ENCODE assay signal across 10 mouse cellular contexts in genomic region chr10:84909021-84909801, GRCm38 (mm10). TPM values are rescaled to one million over a fixed set of nuclear protein-coding genes. Genes with fewer than 3 reads are reported as not detected.
DNase-seq lines count a peak whose midpoint lies in the region; ATAC-seq and TF ChIP-seq lines count a peak whose summit lies in the region.
"Had no signal": no experiment of that assay in that cellular context is flagged by ENCODE, and none has a peak within 500 bp of the region (broad histone marks: within the 10 kb centered on the region; RNA-seq: fewer than 3 reads in every experiment).

No protein-coding gene starts in this region.

- H3K27me3 ChIP-seq in forebrain, embryonic 14.5 days (replicated peaks; ENCODE audit: control insufficient read depth, insufficient read depth, low read length): no peaks in the 10 kb centered on the region
- peaks cover 32% of the 10 kb centered on the region for H3K27me3 ChIP-seq in forebrain, embryonic 13.5 days
- no peaks in the 10 kb centered on the region for H3K27me3 ChIP-seq in stomach, embryonic 14.5 days (ENCODE audit: control insufficient read depth, insufficient read depth, low read length)
- no peaks in the 10 kb centered on the region for H3K27me3 ChIP-seq in stomach, postnatal 0 days (ENCODE audit: control insufficient read depth, insufficient read depth, low read length)
- no peaks in the 10 kb centered on the region for H3K27me3 ChIP-seq in hindbrain, embryonic 16.5 days (replicated peaks; ENCODE audit: control insufficient read depth, insufficient read depth, low read length)

- peaks cover 6% of the 10 kb centered on the region; the same call in 1 of the 2 replicates for H3K36me3 ChIP-seq in forebrain, embryonic 14.5 days (ENCODE audit: control insufficient read depth, insufficient read depth, low read length)
- peaks cover 8% of the 10 kb centered on the region; the same call in 1 of the 2 replicates for H3K36me3 ChIP-seq in forebrain, embryonic 13.5 days (ENCODE audit: poor library complexity, severe bottlenecking)
- H3K36me3 ChIP-seq in stomach, embryonic 14.5 days (ENCODE audit: control insufficient read depth, insufficient read depth, low read length): no peaks in the 10 kb centered on the region
- no peaks in the 10 kb centered on the region for H3K36me3 ChIP-seq in stomach, postnatal 0 days (ENCODE audit: control insufficient read depth, insufficient read depth, low read length)
- H3K36me3 ChIP-seq in hindbrain, embryonic 16.5 days (ENCODE audit: control insufficient read depth, insufficient read depth, low read length): no peaks in the 10 kb centered on the region

- H3K9ac ChIP-seq in forebrain, embryonic 14.5 days (ENCODE audit: low read length): no peak overlapping the region
- no peak overlapping the region for H3K9ac ChIP-seq in forebrain, embryonic 13.5 days
- no peak overlapping the region for H3K9ac ChIP-seq in stomach, embryonic 14.5 days (replicated peaks; ENCODE audit: low read depth, low read length)
- no peak overlapping the region for H3K9ac ChIP-seq in stomach, postnatal 0 days (ENCODE audit: low read length)
- no peak overlapping the region for H3K9ac ChIP-seq in hindbrain, embryonic 16.5 days (ENCODE audit: low read depth, low read length)

- WGBS in forebrain, embryonic 14.5 days: 63% methylated on average over 17 of the region's 17 CpGs
- 58% methylated on average over 17 of the region's 17 CpGs for WGBS in forebrain, embryonic 13.5 days
- WGBS in stomach, embryonic 14.5 days: 75% methylated on average over 17 of the region's 17 CpGs
- WGBS in stomach, postnatal 0 days: 81% methylated on average over 17 of the region's 17 CpGs
- WGBS in hindbrain, embryonic 16.5 days: 49% methylated on average over 17 of the region's 17 CpGs

- H3K4me1 ChIP-seq in forebrain, embryonic 14.5 days (ENCODE audit: control insufficient read depth, insufficient read depth, low read length): peaks cover 16% of the 10 kb centered on the region
- H3K4me1 ChIP-seq in forebrain, embryonic 13.5 days: peaks cover 40% of the 10 kb centered on the region
- H3K4me1 ChIP-seq in stomach, embryonic 14.5 days (ENCODE audit: control insufficient read depth, insufficient read depth, low read length): no peaks in the 10 kb centered on the region
- no peaks in the 10 kb centered on the region for H3K4me1 ChIP-seq in stomach, postnatal 0 days (replicated peaks; ENCODE audit: control insufficient read depth, insufficient read depth)
- peaks cover 13% of the 10 kb centered on the region for H3K4me1 ChIP-seq in hindbrain, embryonic 16.5 days (ENCODE audit: control insufficient read depth, insufficient read depth, low read depth, low read length)

- ATAC-seq in forebrain, embryonic 14.5 days: no peak
- ATAC-seq in forebrain, embryonic 13.5 days: no peak
- ATAC-seq in stomach, embryonic 14.5 days (ENCODE audit: insufficient number of reproducible peaks, insufficient read depth, low FRiP score, low read depth): 0 out of 2 replicates have a peak, but pooled peaks have one; percentile 33
- ATAC-seq in stomach, postnatal 0 days (ENCODE audit: low FRiP score, low TSS enrichment): no peak
- peak; percentile 49; the same call in 1 of the 2 replicates for ATAC-seq in hindbrain, embryonic 16.5 days

- no peak overlapping the region for H3K27ac ChIP-seq in forebrain, embryonic 14.5 days (ENCODE audit: low read depth, low read length)
- no peak overlapping the region for H3K27ac ChIP-seq in forebrain, embryonic 13.5 days
- no peak overlapping the region for H3K27ac ChIP-seq in stomach, embryonic 14.5 days (ENCODE audit: low read length)
- H3K27ac ChIP-seq in stomach, postnatal 0 days (replicated peaks): no peak overlapping the region
- peak overlapping the region; percentile 45; the same call in 1 of the 2 replicates for H3K27ac ChIP-seq in hindbrain, embryonic 16.5 days (ENCODE audit: low read depth, low read length)
- H3K27ac ChIP-seq: macrophage had no signal

- TF ChIP-seq EP300 in stomach, postnatal 0 days (optimal IDR thresholded peaks at IDR 0.05): no peak

- no peak for TF ChIP-seq CTCF in stomach, postnatal 0 days (IDR thresholded peaks at IDR 0.05; ENCODE audit: low read depth)

- no peaks in the 10 kb centered on the region for H3K9me3 ChIP-seq in forebrain, embryonic 14.5 days (replicated peaks; ENCODE audit: control insufficient read depth, low read length)
- no peaks in the 10 kb centered on the region for H3K9me3 ChIP-seq in forebrain, embryonic 13.5 days (replicated peaks)
- H3K9me3 ChIP-seq in stomach, embryonic 14.5 days (ENCODE audit: control insufficient read depth, low read depth, low read length): no peaks in the 10 kb centered on the region
- H3K9me3 ChIP-seq in stomach, postnatal 0 days (ENCODE audit: control insufficient read depth, low read length): no peaks in the 10 kb centered on the region
- H3K9me3 ChIP-seq in hindbrain, embryonic 16.5 days (ENCODE audit: control insufficient read depth, low read length): no peaks in the 10 kb centered on the region

- 0 out of 2 replicates have a peak overlapping the region, but pooled peaks have one; percentile 5 for H3K4me2 ChIP-seq in forebrain, embryonic 14.5 days (ENCODE audit: low read length)
- H3K4me2 ChIP-seq in forebrain, embryonic 13.5 days: no peak overlapping the region
- H3K4me2 ChIP-seq in stomach, embryonic 14.5 days (replicated peaks; ENCODE audit: low read depth, low read length): no peak overlapping the region
- no peak overlapping the region for H3K4me2 ChIP-seq in stomach, postnatal 0 days (replicated peaks; ENCODE audit: low read depth)
- H3K4me2 ChIP-seq in hindbrain, embryonic 16.5 days (ENCODE audit: low read length): peak overlapping the region; percentile 33; the same call in 1 of the 2 replicates

- no peak for DNase-seq in forebrain, embryonic 14.5 days (ENCODE audit: low spot score)
- no peak for DNase-seq in stomach, postnatal 0 days (ENCODE audit: low spot score)
- peak; percentile 62 for DNase-seq in telencephalon, adult 2 months (ENCODE audit: low read depth, low spot score)
- no peak for DNase-seq in thymus, postnatal 10 days (ENCODE audit: low spot score in 2 of 2)
- DNase-seq in cerebellum, postnatal 36 days: no peak
- DNase-seq: kidney, postnatal 14 days had no signal

- H3K4me3 ChIP-seq in forebrain, embryonic 14.5 days (ENCODE audit: low read depth, low read length): no peak overlapping the region
- H3K4me3 ChIP-seq in forebrain, embryonic 13.5 days: no peak overlapping the region
- H3K4me3 ChIP-seq in stomach, embryonic 14.5 days (ENCODE audit: low read depth, low read length): no peak overlapping the region
- no peak overlapping the region for H3K4me3 ChIP-seq in stomach, postnatal 0 days (ENCODE audit: low read depth, low read length)
- no peak overlapping the region for H3K4me3 ChIP-seq in hindbrain, embryonic 16.5 days (ENCODE audit: low read length)

RNA-seq across cellular contexts. Expression of gene Ric8b, which starts 8.2 kb away (rescaled TPM):
- polyA plus RNA-seq in forebrain, embryonic 14.5 days (2014; fragmentation: Nextera tagmentation; extraction: Ambion mirVana): 31.2 and 36.8 TPM in 2 replicates
- polyA plus RNA-seq in forebrain, embryonic 13.5 days (2015; fragmentation: Nextera tagmentation; extraction: Ambion mirVana): 34.2 and 36.0 TPM in 2 replicates
- 21.9 and 22.2 TPM in 2 replicates for polyA plus RNA-seq in stomach, embryonic 14.5 days (2014; fragmentation: Nextera tagmentation; extraction: Ambion mirVana)
- 7.3 and 7.4 TPM in 2 replicates for polyA plus RNA-seq in stomach, postnatal 0 days (2015; fragmentation: Nextera tagmentation; extraction: Ambion mirVana)
- polyA plus RNA-seq in hindbrain, embryonic 16.5 days (2015; fragmentation: Nextera tagmentation; extraction: Ambion mirVana): 43.0 and 48.3 TPM in 2 replicates

Comparison
In these comparisons a context has a peak if more than half of its experiments do, and no peak if none do; other contexts are left out.
1. ATAC-seq: peak in stomach, embryonic 14.5 days (single experiment) and hindbrain, embryonic 16.5 days (single experiment); none in forebrain, embryonic 14.5 days (single experiment), forebrain, embryonic 13.5 days (single experiment) and stomach, postnatal 0 days (single experiment).
2. H3K4me2 ChIP-seq: peak in forebrain, embryonic 14.5 days (single experiment) and hindbrain, embryonic 16.5 days (single experiment); none in forebrain, embryonic 13.5 days (single experiment), stomach, embryonic 14.5 days (single experiment) and stomach, postnatal 0 days (single experiment).